Mouse (Mus musculus) bone marrow, adult 2 months (tissue): ENCODE data around the gene Tdrd12. TPM values are rescaled to one million over a fixed set of nuclear protein-coding genes. Genes with fewer than 3 reads are reported as not detected.

Experiments used
- H3K27ac ChIP-seq: fragments of 200-500 bp; 2 replicates; pipeline ENCODE4 v1.5.1; 2012; ENCODE audit warnings: low read depth, mild to moderate bottlenecking, control low read depth, inconsistent platforms, low read length; ENCODE audit not compliant: control insufficient read depth, poor library complexity, insufficient read depth
- H3K4me1 ChIP-seq: fragments of 200-500 bp; 2 replicates; pipeline ENCODE4 v1.6.1; 2011; ENCODE audit warnings: low read length; ENCODE audit not compliant: control insufficient read depth, insufficient read depth
- H3K4me3 ChIP-seq: fragments of 200-500 bp; replicated peaks from 2 replicates; pipeline ENCODE3; 2011; ENCODE audit warnings: mild to moderate bottlenecking, low read depth, low read length, control low read depth; ENCODE audit not compliant: control insufficient read depth
- CTCF ChIP-seq: fragments of 200-500 bp; IDR thresholded peaks from 2 replicates; pipeline ENCODE4 v1.5.1; 2011; ENCODE audit warnings: low read length, control low read depth; ENCODE audit not compliant: control insufficient read depth, insufficient read depth
- POLR2A ChIP-seq: fragments of 200-500 bp; IDR thresholded peaks from 2 replicates; pipeline ENCODE4 v1.6.1; 2011; ENCODE audit warnings: low read depth, mild to moderate bottlenecking, control low read depth, low read length, borderline replicate concordance; ENCODE audit not compliant: control insufficient read depth
- WGBS: fragments of 180-500 bp; shearing (Covaris S2); methylation state at CpG from one replicate; pipeline ENCODE4 v1.1.7; 2018; 5-methylcytosine and 5-hydroxymethylcytosine counted together
- polyA plus RNA-seq: library from polyadenylated mRNA; stranded (reverse); fragments of >200 nt; gene quantifications from 2 replicates; pipeline ENCODE4 v1.2.4, GENCODE M21; 2011; ENCODE audit warnings: low replicate concordance; ENCODE audit not compliant: missing spikeins, insufficient read depth, insufficient read length

Gene Tdrd12
- polyA plus RNA-seq, 1 experiment: 2.3 TPM

DNA sequence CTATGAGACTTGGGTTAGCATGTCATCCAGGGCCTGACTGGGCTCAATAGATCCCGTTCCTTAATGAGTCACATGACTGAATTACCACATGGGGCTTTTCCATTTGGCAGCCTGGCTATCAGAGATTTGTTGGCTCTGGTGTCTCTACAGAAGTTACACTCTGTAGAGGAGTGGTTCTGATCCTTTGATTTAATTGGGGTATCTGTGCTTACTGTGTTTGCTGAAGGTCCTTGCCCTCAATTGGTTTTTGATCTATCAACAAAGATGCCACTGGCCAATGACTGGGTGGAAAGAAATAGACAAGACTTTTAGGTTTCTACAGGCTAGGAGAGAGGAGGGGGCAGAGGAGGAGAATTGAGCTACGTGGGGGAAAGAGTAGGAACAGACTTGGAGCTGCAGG, 21.1 kb upstream of the Tdrd12 start:
- TF ChIP-seq CTCF (no peak), POLR2A (no peak)
- H3K4me1 ChIP-seq: peaks cover 6% of the 10 kb centered on the region
- no peak overlapping the region for H3K27ac ChIP-seq
- H3K4me3 ChIP-seq: no peak overlapping the region
- WGBS: 79% methylated on average over 2 of the region's 2 CpGs

GRCm38 (mm10) chr7:35557577-35557976, 20.0 kb upstream of the Tdrd12 start:
- WGBS: 18% methylated on average over 3 of the region's 3 CpGs
- no peak for TF ChIP-seq POLR2A
- TF ChIP-seq CTCF: no peak
- H3K27ac ChIP-seq: peak overlapping the region; percentile 37; the same call in 1 of the 2 replicates
- H3K4me1 ChIP-seq: peaks cover 6% of the 10 kb centered on the region
- no peak overlapping the region for H3K4me3 ChIP-seq

DNA sequence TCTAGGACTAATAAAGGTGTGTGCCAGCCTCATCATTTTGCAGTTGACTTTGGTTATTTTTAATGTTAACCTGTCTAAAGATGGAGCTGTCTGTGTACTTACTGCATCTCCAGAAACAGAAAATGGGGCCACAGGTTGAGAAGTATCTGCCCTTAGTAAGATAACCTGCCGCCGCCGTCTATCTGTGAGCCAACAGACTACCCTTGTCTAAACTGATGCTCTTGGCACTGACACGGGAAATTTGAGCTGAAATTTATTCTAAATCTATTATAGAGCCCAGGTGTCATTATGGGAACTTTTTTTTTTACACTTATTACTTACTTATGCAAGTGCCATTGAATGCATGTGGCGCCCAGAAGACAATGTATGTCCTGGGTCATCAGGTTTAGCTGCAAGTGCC, 19.4 kb upstream of the Tdrd12 start:
- H3K27ac ChIP-seq: peak overlapping the region; percentile 9
- WGBS: 68% methylated on average over 5 of the region's 5 CpGs
- H3K4me3 ChIP-seq: no peak overlapping the region
- TF ChIP-seq POLR2A (no peak), CTCF (no peak)
- peaks cover 6% of the 10 kb centered on the region for H3K4me1 ChIP-seq

- Histone ChIP-seq H3K4me3 (peak within 1 kb of the TSS; percentile 68), H3K4me1 (peaks cover 6% of the 10 kb centered on the region), H3K27ac (peak within 1 kb of the TSS; percentile 96)
- WGBS: 57% methylated on average over 4 of the region's 4 CpGs
- TF ChIP-seq CTCF: no peak
- no peak for TF ChIP-seq POLR2A
Measured at GRCm38 (mm10) chr7:35556205-35556603, 18.7 kb upstream of the Tdrd12 start, which contains the start of gene Nudt19. Gene Nudt19, minus strand, starts transcription at chr7:35556304.

GRCm38 (mm10) chr7:35555224-35556204, 18.0 kb upstream of the Tdrd12 start:
- TF ChIP-seq POLR2A (peak; percentile 85), CTCF (no peak)
- Histone ChIP-seq H3K27ac (peak overlapping the region; percentile 96), H3K4me3 (peak overlapping the region; percentile 68), H3K4me1 (peaks cover 6% of the 10 kb centered on the region)
- WGBS: under 1% methylated on average over 93 of the region's 93 CpGs

GRCm38 (mm10) chr7:35554605-35555175, 17.1 kb upstream of the Tdrd12 start:
- peak overlapping the region; percentile 68 for H3K4me3 ChIP-seq
- H3K27ac ChIP-seq: peak overlapping the region; percentile 96
- TF ChIP-seq POLR2A: 0 out of 2 replicates have a peak, but pooled peaks have one; percentile 22
- TF ChIP-seq CTCF: no peak
- 4% methylated on average over 28 of the region's 28 CpGs for WGBS
- peaks cover 4% of the 10 kb centered on the region; the same call in 1 of the 2 replicates for H3K4me1 ChIP-seq

DNA sequence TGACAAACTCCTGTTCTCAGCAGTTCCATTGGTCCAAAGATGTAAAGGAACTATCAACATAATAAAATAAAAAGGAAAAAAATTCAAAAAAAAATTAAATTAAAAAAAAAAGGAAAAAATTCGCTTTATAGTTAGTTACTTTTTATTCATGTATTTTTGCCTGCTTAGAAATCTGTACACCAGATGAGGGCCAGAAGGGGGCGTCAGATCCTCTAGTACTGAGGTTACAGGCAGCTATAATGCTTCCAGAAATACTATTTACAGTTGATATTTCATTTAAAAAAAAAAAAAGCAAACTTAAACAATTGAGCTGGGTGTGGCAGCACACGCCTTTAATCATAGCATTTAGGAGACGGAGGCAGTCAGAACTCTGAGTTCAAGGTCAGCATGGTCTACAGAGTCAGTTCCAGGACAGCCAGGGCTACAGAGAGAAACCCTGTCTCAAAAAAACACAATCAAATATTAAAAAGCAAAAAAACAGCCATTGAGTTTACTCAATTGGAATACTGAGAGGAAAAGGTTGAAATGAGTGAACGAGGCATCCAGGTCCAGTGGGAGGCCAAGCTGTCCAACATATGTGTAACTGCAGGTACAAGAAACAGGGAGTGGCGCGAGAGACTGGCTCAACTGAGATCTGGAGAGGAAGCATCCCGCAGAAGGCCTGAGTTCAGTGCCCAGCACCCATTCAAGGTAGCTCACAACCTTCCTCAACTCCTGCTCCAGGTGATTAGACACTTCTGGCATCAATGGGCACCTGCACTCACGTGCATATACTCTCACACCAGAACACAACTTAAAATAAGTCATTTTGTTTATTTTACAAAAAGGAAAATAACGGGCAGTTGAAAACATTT, 16.4 kb upstream of the Tdrd12 start:
- TF ChIP-seq CTCF (no peak), POLR2A (no peak)
- H3K4me1 ChIP-seq: peaks cover 4% of the 10 kb centered on the region; the same call in 1 of the 2 replicates
- H3K27ac ChIP-seq: peak overlapping the region; percentile 59; the same call in 1 of the 2 replicates
- peak overlapping the region; percentile 68 for H3K4me3 ChIP-seq
- 53% methylated on average over 10 of the region's 10 CpGs for WGBS

GRCm38 (mm10) chr7:35545881-35546280, 8.3 kb upstream of the Tdrd12 start:
- 40% methylated on average over 4 of the region's 4 CpGs for WGBS
- TF ChIP-seq POLR2A (no peak), CTCF (peak; percentile 79)
- no peak overlapping the region for H3K27ac ChIP-seq
- no peak overlapping the region for H3K4me3 ChIP-seq
- no peaks in the 10 kb centered on the region for H3K4me1 ChIP-seq
